ENCODE assay signal across 11 mouse cellular contexts in genomic region chr2:167263040-167263810, GRCm38 (mm10). TPM values are rescaled to one million over a fixed set of nuclear protein-coding genes. Genes with fewer than 3 reads are reported as not detected.
DNase-seq lines count a peak whose midpoint lies in the region; ATAC-seq and TF ChIP-seq lines count a peak whose summit lies in the region.
"Had no signal": no experiment of that assay in that cellular context is flagged by ENCODE, and none has a peak within 500 bp of the region (broad histone marks: within the 10 kb centered on the region; RNA-seq: fewer than 3 reads in every experiment).

No protein-coding gene starts in this region.

- H3K4me1 ChIP-seq in intestine, postnatal 0 days (replicated peaks; ENCODE audit: control insufficient read depth, insufficient read depth, low read length) = no peaks in the 10 kb centered on the region; the same call in 1 of the 2 replicates
- peaks cover 6% of the 10 kb centered on the region; the same call in 1 of the 2 replicates for H3K4me1 ChIP-seq in intestine, embryonic 16.5 days (ENCODE audit: control insufficient read depth, insufficient read depth, low read length)
- no peaks in the 10 kb centered on the region for H3K4me1 ChIP-seq in MEL (ENCODE audit: control insufficient read depth in 1 of 2, insufficient read depth in 2 of 2, low read length in 2 of 2)
- peaks cover 9% of the 10 kb centered on the region; the same call in 1 of the 2 replicates for H3K4me1 ChIP-seq in heart, embryonic 11.5 days (ENCODE audit: control insufficient read depth, insufficient read depth, low read length)
- no peaks in the 10 kb centered on the region for H3K4me1 ChIP-seq in liver, embryonic 11.5 days (replicated peaks; ENCODE audit: control insufficient read depth, insufficient read depth, low read length)

- H3K27ac ChIP-seq in intestine, postnatal 0 days (ENCODE audit: low read depth, low read length) = no peak overlapping the region
- no peak overlapping the region for H3K27ac ChIP-seq in intestine, embryonic 16.5 days (ENCODE audit: low read length)
- no peak overlapping the region for H3K27ac ChIP-seq in MEL (ENCODE audit: control insufficient read depth, low read depth, low read length)
- no peak overlapping the region for H3K27ac ChIP-seq in heart, embryonic 11.5 days (ENCODE audit: low read depth, low read length)
- H3K27ac ChIP-seq in liver, embryonic 11.5 days (ENCODE audit: low read depth, low read length) = no peak overlapping the region; the same call in 1 of the 2 replicates

- TF ChIP-seq RAD21 in MEL (IDR thresholded peaks at IDR 0.05; ENCODE audit: low read depth, low read length) = no peak

- H3K4me3 ChIP-seq in intestine, postnatal 0 days (ENCODE audit: low read depth, low read length) = no peak overlapping the region
- no peak overlapping the region for H3K4me3 ChIP-seq in intestine, embryonic 16.5 days (ENCODE audit: low read length)
- H3K4me3 ChIP-seq in MEL (ENCODE audit: control insufficient read depth in 1 of 2, insufficient read depth in 1 of 2, low read depth in 2 of 2, low read length in 2 of 2) = no peak overlapping the region
- H3K4me3 ChIP-seq in heart, embryonic 11.5 days (ENCODE audit: low read depth, low read length) = no peak overlapping the region
- no peak overlapping the region for H3K4me3 ChIP-seq in liver, embryonic 11.5 days (ENCODE audit: low read depth, low read length)

- peak; percentile 36; the same call in 1 of the 2 replicates for ATAC-seq in intestine, postnatal 0 days
- no peak for ATAC-seq in intestine, embryonic 16.5 days
- ATAC-seq in heart, embryonic 11.5 days (replicated peaks; ENCODE audit: insufficient number of reproducible peaks, low FRiP score, low TSS enrichment) = 0 out of 2 replicates have a peak, but pooled peaks have one; percentile 23
- no peak for ATAC-seq in liver, embryonic 11.5 days (replicated peaks; ENCODE audit: low FRiP score)
- ATAC-seq in erythroblast, adult 5-6 weeks (replicated peaks; ENCODE audit: low FRiP score, poor library complexity, severe bottlenecking) = no peak
- ATAC-seq: forebrain, embryonic 14.5 days had no signal

- no peak overlapping the region for H3K4me2 ChIP-seq in intestine, postnatal 0 days (replicated peaks; ENCODE audit: low read depth)
- no peak overlapping the region for H3K4me2 ChIP-seq in intestine, embryonic 16.5 days (ENCODE audit: low read depth, low read length)
- no peak overlapping the region for H3K4me2 ChIP-seq in heart, embryonic 11.5 days
- H3K4me2 ChIP-seq in liver, embryonic 11.5 days = no peak overlapping the region

- no peak for TF ChIP-seq CTCF in intestine, postnatal 0 days (IDR thresholded peaks at IDR 0.05; ENCODE audit: low read depth)
- no peak for TF ChIP-seq CTCF in MEL (IDR thresholded peaks at IDR 0.05 in 2 of 3, conservative IDR thresholded peaks at IDR 0.05 in 1 of 3; ENCODE audit: control insufficient read depth in 1 of 3, insufficient read depth in 1 of 3, low read depth in 2 of 3, low read length in 3 of 3, poor library complexity in 1 of 3, severe bottlenecking in 1 of 3)

- no peak for TF ChIP-seq EP300 in MEL (IDR thresholded peaks at IDR 0.05; ENCODE audit: low read depth in 1 of 2, low read length in 2 of 2)

- no peaks in the 10 kb centered on the region for H3K36me3 ChIP-seq in intestine, postnatal 0 days (ENCODE audit: control insufficient read depth, insufficient read depth)
- H3K36me3 ChIP-seq in intestine, embryonic 16.5 days (ENCODE audit: control insufficient read depth, insufficient read depth, low read length) = no peaks in the 10 kb centered on the region
- no peaks in the 10 kb centered on the region for H3K36me3 ChIP-seq in MEL (ENCODE audit: control insufficient read depth in 1 of 2, insufficient read depth in 2 of 2, low read length in 2 of 2)
- no peaks in the 10 kb centered on the region for H3K36me3 ChIP-seq in heart, embryonic 11.5 days (ENCODE audit: control insufficient read depth, insufficient read depth, low read length)
- H3K36me3 ChIP-seq in liver, embryonic 11.5 days (ENCODE audit: control insufficient read depth, insufficient read depth, low read length) = no peaks in the 10 kb centered on the region

- DNase-seq in MEL (ENCODE audit: low read depth, low spot score) = no peak
- DNase-seq in lung, postnatal 14 days = peak; percentile 40
- DNase-seq in liver, embryonic 11.5 days (ENCODE audit: low spot score) = no peak
- DNase-seq in cerebellum, adult 18-20 months = no peak
- DNase-seq: cerebellum, adult 8-10 months; kidney, adult 11 months had no signal

- no peaks in the 10 kb centered on the region for H3K9me3 ChIP-seq in intestine, postnatal 0 days (ENCODE audit: control insufficient read depth)
- no peaks in the 10 kb centered on the region for H3K9me3 ChIP-seq in intestine, embryonic 16.5 days (ENCODE audit: control insufficient read depth, low read length)
- no peaks in the 10 kb centered on the region for H3K9me3 ChIP-seq in MEL (replicated peaks; ENCODE audit: insufficient read depth, low read length)
- no peaks in the 10 kb centered on the region for H3K9me3 ChIP-seq in heart, embryonic 11.5 days (replicated peaks; ENCODE audit: control insufficient read depth, low read length)
- H3K9me3 ChIP-seq in liver, embryonic 11.5 days (ENCODE audit: control insufficient read depth, low read length) = no peaks in the 10 kb centered on the region

- H3K27me3 ChIP-seq in intestine, postnatal 0 days (replicated peaks; ENCODE audit: control insufficient read depth, insufficient read depth, low read length) = no peaks in the 10 kb centered on the region
- no peaks in the 10 kb centered on the region for H3K27me3 ChIP-seq in intestine, embryonic 16.5 days (replicated peaks; ENCODE audit: control insufficient read depth, insufficient read depth, low read length)
- H3K27me3 ChIP-seq in MEL (ENCODE audit: control insufficient read depth in 1 of 2, insufficient read depth in 2 of 2, low read length in 2 of 2) = peaks cover 0 to 3% of the 10 kb centered on the region in 2 experiments; a peak in 2 of 4 replicates
- no peaks in the 10 kb centered on the region for H3K27me3 ChIP-seq in heart, embryonic 11.5 days (ENCODE audit: control insufficient read depth, insufficient read depth, low read length)
- H3K27me3 ChIP-seq in liver, embryonic 11.5 days (replicated peaks; ENCODE audit: control insufficient read depth, insufficient read depth, low read length) = no peaks in the 10 kb centered on the region

- no peaks in the 10 kb centered on the region for H3K79me2 ChIP-seq in MEL (ENCODE audit: control insufficient read depth, insufficient read depth, low read length, poor library complexity)

- 82% methylated on average over 8 of the region's 8 CpGs for WGBS in intestine, postnatal 0 days
- WGBS in intestine, embryonic 16.5 days = 84% methylated on average over 8 of the region's 8 CpGs
- 62% methylated on average over 8 of the region's 8 CpGs for WGBS in heart, embryonic 11.5 days (ENCODE audit: insufficient replicate concordance)
- 76% methylated on average over 8 of the region's 8 CpGs for WGBS in liver, embryonic 11.5 days

- TF ChIP-seq POLR2A in MEL (IDR thresholded peaks at IDR 0.05; ENCODE audit: control insufficient read depth in 1 of 2, insufficient read depth in 1 of 2, low read depth in 1 of 2, low read length in 2 of 2, poor library complexity in 1 of 2) = no peak

- H3K9ac ChIP-seq in intestine, postnatal 0 days (ENCODE audit: low read depth, low read length) = no peak overlapping the region
- H3K9ac ChIP-seq in intestine, embryonic 16.5 days (ENCODE audit: low read depth, low read length) = no peak overlapping the region
- no peak overlapping the region for H3K9ac ChIP-seq in MEL (ENCODE audit: control insufficient read depth, low read depth, low read length, poor library complexity, severe bottlenecking)
- no peak overlapping the region for H3K9ac ChIP-seq in heart, embryonic 11.5 days (ENCODE audit: low read depth, low read length)
- no peak overlapping the region for H3K9ac ChIP-seq in liver, embryonic 11.5 days (ENCODE audit: low read depth, low read length)

TF ChIP-seq in MEL, 35 proteins besides CTCF, POLR2A, EP300 and RAD21:
- no peak for TF ChIP-seq TAL1 (IDR thresholded peaks at IDR 0.05; ENCODE audit: low read length)
- peak; percentile 75 for TF ChIP-seq ZKSCAN1 (IDR thresholded peaks at IDR 0.05; ENCODE audit: low read depth, low read length)

RNA-seq across cellular contexts. Expression of gene Ptgis, which starts 22.8 kb away (rescaled TPM):
- 8.9 and 9.5 TPM in 2 replicates for polyA plus RNA-seq in intestine, postnatal 0 days (2015; fragmentation: Nextera tagmentation; extraction: Ambion mirVana)
- 12.0 and 12.8 TPM in 2 replicates for polyA plus RNA-seq in intestine, embryonic 16.5 days (2015; fragmentation: Nextera tagmentation; extraction: Ambion mirVana)
- 7.3 and 7.6 TPM in 2 replicates for total RNA-seq in MEL (2012; rRNA removed)
- 10 to 100 TPM in 1 of 2 experiments, not detected in 1; 12.7 TPM for polyA plus RNA-seq in MEL (2012; ENCODE audit: insufficient read depth in 1 of 2, insufficient read length in 2 of 2, low read depth in 1 of 2, low replicate concordance in 2 of 2, missing spikeins in 1 of 2)
- polyA plus RNA-seq in heart, embryonic 11.5 days (2014; fragmentation: Nextera tagmentation; extraction: Ambion mirVana) = 19.6 and 21.6 TPM in 2 replicates
- polyA plus RNA-seq in liver, embryonic 11.5 days (2014; fragmentation: Nextera tagmentation; extraction: Ambion mirVana) = 7.4 and 7.7 TPM in 2 replicates
- not detected in 2 replicates for total RNA-seq in erythroblast, adult 5-6 weeks (2015; ENCODE audit: low replicate concordance)
- not detected in 2 replicates for total RNA-seq in erythroblast, adult 5-6 weeks (2017; ENCODE audit: low replicate concordance)

Comparison
In these comparisons a context has a peak if more than half of its experiments do, and no peak if none do; other contexts are left out.
1. ATAC-seq: peak in intestine, postnatal 0 days (single experiment) and heart, embryonic 11.5 days (single experiment); none in intestine, embryonic 16.5 days (single experiment), liver, embryonic 11.5 days (single experiment) and erythroblast, adult 5-6 weeks (single experiment).